Mouse (Mus musculus): ENCODE results near the gene Psmd3.
"Not testable (repeated sequence)": the region's sequence is repeated elsewhere in the genome, so short reads cannot be mapped to it uniquely, and the experiment has no call there.

Gene Psmd3

GRCm38 (mm10) chr11:98681786-98682745 lies at the start of gene Psmd3:
Gene Psmd3 (plus strand): TSS chr11:98682554.
- DNase-seq = peak; percentile 99

- DNase-seq = peak; percentile 30
Measured at GRCm38 (mm10) chr11:98635312-98635970, 46.9 kb upstream of the Psmd3 start.

GRCm38 (mm10) chr11:98637501-98637900 lies 44.9 kb upstream of the Psmd3 start:
- DNase-seq = no peak

- no peak for DNase-seq
Measured at GRCm38 (mm10) chr11:98640091-98640490, 42.3 kb upstream of the Psmd3 start.

GRCm38 (mm10) chr11:98644757-98645156 lies 37.6 kb upstream of the Psmd3 start:
- peak; percentile 74 for DNase-seq

- peak; percentile 61 for DNase-seq
Measured at GRCm38 (mm10) chr11:98645946-98646345, 36.4 kb upstream of the Psmd3 start.

GRCm38 (mm10) chr11:98646459-98646858 lies 35.9 kb upstream of the Psmd3 start, which contains the start of gene Gsdma2:
Gene Gsdma2 (plus strand): TSS chr11:98646759.
- no peak for DNase-seq

GRCm38 (mm10) chr11:98655076-98655475 lies 27.3 kb upstream of the Psmd3 start:
- peak; percentile 67 for DNase-seq

GRCm38 (mm10) chr11:98660517-98660916 lies 21.8 kb upstream of the Psmd3 start:
- peak; percentile 60 for DNase-seq

GRCm38 (mm10) chr11:98664091-98664490 lies 18.3 kb upstream of the Psmd3 start, which contains the start of gene Gsdma:
Gene Gsdma (plus strand): TSS chr11:98664351.
- no peak for DNase-seq

GRCm38 (mm10) chr11:98668984-98669383 lies 13.4 kb upstream of the Psmd3 start:
- no peak for DNase-seq

- no peak for DNase-seq
Measured at GRCm38 (mm10) chr11:98671284-98671815, 11.0 kb upstream of the Psmd3 start.

- DNase-seq = no peak
Measured at GRCm38 (mm10) chr11:98671857-98672256, 10.5 kb upstream of the Psmd3 start.

GRCm38 (mm10) chr11:98672482-98672881 lies 9.9 kb upstream of the Psmd3 start:
- DNase-seq = no peak

- DNase-seq = peak; percentile 61
Measured at GRCm38 (mm10) chr11:98673136-98673535, 9.2 kb upstream of the Psmd3 start.

GRCm38 (mm10) chr11:98675829-98676363 lies 6.5 kb upstream of the Psmd3 start:
- DNase-seq = no peak

GRCm38 (mm10) chr11:98680023-98680422 lies 2.3 kb upstream of the Psmd3 start:
- no peak for DNase-seq

- not testable (repeated sequence) for DNase-seq
Measured at GRCm38 (mm10) chr11:98680595-98680994, 1.8 kb upstream of the Psmd3 start.

- DNase-seq = no peak
Measured at GRCm38 (mm10) chr11:98681186-98681585, 1.2 kb upstream of the Psmd3 start.

GRCm38 (mm10) chr11:98682811-98683210 lies 457 bp downstream of the Psmd3 start:
- no peak for DNase-seq

- DNase-seq = peak; percentile 67
Measured at GRCm38 (mm10) chr11:98685642-98686041, 3.3 kb downstream of the Psmd3 start.

GRCm38 (mm10) chr11:98686976-98687375 lies 4.6 kb downstream of the Psmd3 start:
- peak; percentile 91 for DNase-seq

- no peak for DNase-seq
Measured at GRCm38 (mm10) chr11:98688009-98688408, 5.7 kb downstream of the Psmd3 start.
